Mouse (Mus musculus) limb, embryonic 15.5 days (tissue): ENCODE measurements around the gene Tmem170b. TPM values are rescaled to one million over a fixed set of nuclear protein-coding genes. Genes with fewer than 3 reads are reported as not detected.

Source experiments
- ATAC-seq: fragments of 200-750 bp; cut with Nextera tagmentation; 2 replicates; pipeline ENCODE4 v1.8.0; 2017; ENCODE audit warnings: low read depth, moderate TSS enrichment; ENCODE audit not compliant: insufficient number of reproducible peaks, low FRiP score, low TSS enrichment
- H3K27ac ChIP-seq: fragments of 300-500 bp; sonication (generic); 2 replicates; pipeline ENCODE4 v1.5.1; 2015; ENCODE audit warnings: moderate library complexity, mild to moderate bottlenecking, inconsistent platforms
- H3K27me3 ChIP-seq: fragments of 300-500 bp; sonication (generic); 2 replicates; pipeline ENCODE4 v1.6.1; 2015; ENCODE audit warnings: inconsistent platforms
- H3K36me3 ChIP-seq: fragments of 300-500 bp; sonication (generic); 2 replicates; pipeline ENCODE4 v1.6.1; 2015; ENCODE audit warnings: inconsistent platforms
- H3K4me1 ChIP-seq: fragments of 300-500 bp; sonication (generic); 2 replicates; pipeline ENCODE4 v1.6.1; 2015; ENCODE audit warnings: inconsistent platforms
- H3K4me2 ChIP-seq: fragments of 300-500 bp; sonication (generic); 2 replicates; pipeline ENCODE4 v1.6.1; 2015; ENCODE audit warnings: mild to moderate bottlenecking, inconsistent platforms
- H3K4me3 ChIP-seq: fragments of 300-500 bp; sonication (generic); 2 replicates; pipeline ENCODE4 v1.5.1; 2015; ENCODE audit warnings: mild to moderate bottlenecking, inconsistent platforms
- H3K9ac ChIP-seq: fragments of 300-500 bp; sonication (generic); 2 replicates; pipeline ENCODE4 v1.6.1; 2015; ENCODE audit warnings: inconsistent platforms
- H3K9me3 ChIP-seq: fragments of 300-500 bp; sonication (generic); 2 replicates; pipeline ENCODE4 v1.6.1; 2016; ENCODE audit warnings: inconsistent platforms
- WGBS: fragments of 180-500 bp; shearing (Covaris S2); methylation state at CpG from one replicate; pipeline ENCODE4 v1.1.7; 2015; 5-methylcytosine and 5-hydroxymethylcytosine counted together
- polyA plus RNA-seq: library from polyadenylated mRNA; unstranded; fragments of >200 nt; fragmentation: Nextera tagmentation; extraction: Ambion mirVana; gene quantifications from 2 replicates; pipeline ENCODE4 v1.2.1, GENCODE M21; 2015

The Tmem170b gene
- polyA plus RNA-seq, 1 experiment from 2014 or later, result 12.1 TPM

DNA sequence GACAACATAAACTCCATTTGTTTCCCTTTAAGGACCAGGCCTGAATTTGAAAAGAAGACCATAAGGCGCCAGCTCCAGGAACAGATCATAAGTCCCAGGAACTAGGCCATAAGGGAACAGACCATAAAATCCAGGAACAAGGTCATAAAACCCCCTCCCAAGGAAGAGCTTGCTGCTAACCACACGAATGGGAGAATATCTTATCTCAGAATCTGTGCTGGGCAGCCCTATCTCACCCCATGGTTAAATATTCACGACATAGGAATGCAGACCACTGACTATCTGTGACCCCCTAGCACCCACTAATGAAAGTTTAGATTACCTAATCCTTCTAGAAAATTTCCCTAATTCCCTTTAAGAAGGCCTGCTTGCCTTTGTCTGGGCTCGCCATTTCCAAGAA, 20.8 kb upstream of the Tmem170b start:
- H3K36me3 ChIP-seq, result no peaks in the 10 kb centered on the region
- no peak overlapping the region for H3K27ac ChIP-seq
- no peaks in the 10 kb centered on the region for H3K27me3 ChIP-seq
- no peak overlapping the region for H3K9ac ChIP-seq
- H3K4me1 ChIP-seq, result no peaks in the 10 kb centered on the region
- WGBS, result 68% methylated on average over 4 of the region's 4 CpGs
- no peaks in the 10 kb centered on the region for H3K9me3 ChIP-seq
- no peak for ATAC-seq
- H3K4me3 ChIP-seq, result no peak overlapping the region
- no peak overlapping the region for H3K4me2 ChIP-seq

DNA sequence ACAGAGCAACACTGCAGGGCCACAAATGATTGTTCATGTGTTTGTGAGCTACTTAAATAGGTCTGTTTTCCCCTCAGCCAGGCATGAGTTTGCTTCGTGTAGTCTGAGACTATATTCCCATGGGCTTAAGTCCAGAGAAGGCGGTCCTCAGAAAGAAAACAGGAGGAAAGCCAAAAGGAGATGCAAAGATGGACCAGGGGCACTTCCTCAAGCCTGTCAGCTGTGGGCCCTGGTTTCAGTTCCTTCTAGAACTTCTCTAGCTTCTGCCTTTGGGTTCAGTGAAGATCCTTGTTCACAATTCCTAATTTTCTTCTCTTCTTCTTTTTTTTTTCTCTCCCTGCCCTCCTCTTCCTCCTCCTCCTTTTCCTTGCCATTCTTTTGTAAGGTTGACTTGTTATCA, 9.0 kb upstream of the Tmem170b start:
- no peak for ATAC-seq
- no peaks in the 10 kb centered on the region for H3K4me1 ChIP-seq

DNA sequence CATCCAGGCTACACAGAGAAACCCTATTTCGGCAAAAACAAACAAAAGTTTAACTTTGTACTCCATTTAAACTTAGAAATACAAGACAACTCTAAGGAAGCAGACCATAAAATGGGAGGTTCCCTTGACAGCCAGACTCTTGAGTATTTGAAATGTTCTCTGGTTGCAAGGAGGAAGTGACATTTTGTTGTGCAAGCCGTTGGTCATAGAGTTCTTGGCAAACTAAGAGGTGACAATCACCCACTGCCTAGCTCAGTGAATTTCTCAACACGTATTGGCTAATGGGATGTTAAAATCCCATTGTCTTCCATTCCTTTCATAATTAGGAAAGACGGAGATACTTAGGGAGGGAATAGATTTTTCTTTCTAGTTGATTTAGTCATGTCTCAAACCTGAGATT, 5.7 kb upstream of the Tmem170b start:
- 74% methylated on average over 4 of the region's 4 CpGs for WGBS
- no peak overlapping the region for H3K9ac ChIP-seq
- no peaks in the 10 kb centered on the region for H3K4me1 ChIP-seq
- no peak overlapping the region for H3K27ac ChIP-seq
- ATAC-seq, result no peak
- no peaks in the 10 kb centered on the region for H3K9me3 ChIP-seq
- no peak overlapping the region for H3K4me2 ChIP-seq
- H3K27me3 ChIP-seq, result no peaks in the 10 kb centered on the region
- no peak overlapping the region for H3K4me3 ChIP-seq
- H3K36me3 ChIP-seq, result no peaks in the 10 kb centered on the region

More for the DNA sequence above, 9.0 kb upstream of the Tmem170b start:
- H3K4me3 ChIP-seq, result no peak overlapping the region
- H3K4me2 ChIP-seq, result no peak overlapping the region
- H3K9me3 ChIP-seq, result no peaks in the 10 kb centered on the region
- H3K27ac ChIP-seq, result no peak overlapping the region
- H3K27me3 ChIP-seq, result no peaks in the 10 kb centered on the region
- no peaks in the 10 kb centered on the region for H3K36me3 ChIP-seq
- no peak overlapping the region for H3K9ac ChIP-seq
- 63% methylated on average over 2 of the region's 2 CpGs for WGBS

DNA sequence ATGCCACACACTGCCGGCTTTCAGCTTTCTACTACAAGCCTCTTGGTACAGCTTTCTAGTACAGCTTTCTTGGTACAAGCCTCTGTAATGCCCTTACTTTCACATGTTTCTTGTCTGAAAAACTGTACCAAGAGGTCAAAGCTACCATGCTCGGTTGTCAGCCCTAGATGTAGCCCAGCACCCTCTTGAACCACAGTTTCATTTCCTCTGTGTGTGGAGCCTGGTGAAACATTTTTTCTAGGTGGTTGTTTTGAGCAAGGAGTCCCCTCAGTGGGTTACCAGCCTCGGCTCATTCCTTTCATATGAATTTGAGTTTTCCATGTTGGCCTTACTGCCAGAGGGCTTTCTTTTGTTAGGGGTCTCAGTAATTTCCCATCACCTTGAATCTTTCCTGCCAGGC, 4.7 kb upstream of the Tmem170b start:
- WGBS, result 79% methylated on average over 3 of the region's 3 CpGs
- H3K27ac ChIP-seq, result no peak overlapping the region
- no peaks in the 10 kb centered on the region for H3K4me1 ChIP-seq
- no peak overlapping the region for H3K4me2 ChIP-seq
- no peaks in the 10 kb centered on the region for H3K9me3 ChIP-seq
- ATAC-seq, result no peak
- no peaks in the 10 kb centered on the region for H3K36me3 ChIP-seq
- no peak overlapping the region for H3K4me3 ChIP-seq
- H3K27me3 ChIP-seq, result no peaks in the 10 kb centered on the region
- H3K9ac ChIP-seq, result no peak overlapping the region

DNA sequence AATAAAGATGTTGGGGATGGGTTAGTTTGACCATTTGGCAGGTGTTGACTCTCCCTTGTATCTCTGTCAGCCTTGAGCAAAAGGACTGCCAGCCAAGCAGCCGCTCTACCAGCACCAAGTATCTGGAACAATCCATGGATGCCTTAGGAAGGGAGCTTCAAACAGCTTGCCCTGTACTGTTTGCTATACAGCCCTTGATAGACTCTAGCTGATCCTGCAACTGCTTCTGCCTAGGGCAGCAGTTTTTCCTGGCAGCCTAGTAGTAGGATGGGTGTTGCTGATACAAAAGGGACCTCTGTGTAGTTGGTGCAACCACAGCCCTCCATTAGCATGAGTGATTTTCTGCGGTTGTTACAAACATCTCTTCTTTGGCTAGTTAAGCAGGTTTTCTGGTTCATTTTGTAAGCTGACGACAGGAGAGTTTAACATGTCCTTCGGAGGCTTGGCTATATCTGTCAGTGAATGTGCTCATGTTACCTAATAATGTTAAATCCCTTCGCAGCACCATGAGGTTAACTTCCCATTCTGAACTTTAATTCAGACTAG, 1.7 kb upstream of the Tmem170b start:
- Histone ChIP-seq H3K9ac (no peak overlapping the region), H3K4me2 (no peak overlapping the region), H3K4me3 (no peak overlapping the region), H3K36me3 (no peaks in the 10 kb centered on the region), H3K4me1 (0 out of 2 replicates have a peak, but pooled peaks cover 8% of the 10 kb centered on the region), H3K9me3 (no peaks in the 10 kb centered on the region), H3K27me3 (no peaks in the 10 kb centered on the region), H3K27ac (no peak overlapping the region)
- 65% methylated on average over 5 of the region's 5 CpGs for whole genome bisulfite sequencing
- no peak for ATAC-seq

DNA sequence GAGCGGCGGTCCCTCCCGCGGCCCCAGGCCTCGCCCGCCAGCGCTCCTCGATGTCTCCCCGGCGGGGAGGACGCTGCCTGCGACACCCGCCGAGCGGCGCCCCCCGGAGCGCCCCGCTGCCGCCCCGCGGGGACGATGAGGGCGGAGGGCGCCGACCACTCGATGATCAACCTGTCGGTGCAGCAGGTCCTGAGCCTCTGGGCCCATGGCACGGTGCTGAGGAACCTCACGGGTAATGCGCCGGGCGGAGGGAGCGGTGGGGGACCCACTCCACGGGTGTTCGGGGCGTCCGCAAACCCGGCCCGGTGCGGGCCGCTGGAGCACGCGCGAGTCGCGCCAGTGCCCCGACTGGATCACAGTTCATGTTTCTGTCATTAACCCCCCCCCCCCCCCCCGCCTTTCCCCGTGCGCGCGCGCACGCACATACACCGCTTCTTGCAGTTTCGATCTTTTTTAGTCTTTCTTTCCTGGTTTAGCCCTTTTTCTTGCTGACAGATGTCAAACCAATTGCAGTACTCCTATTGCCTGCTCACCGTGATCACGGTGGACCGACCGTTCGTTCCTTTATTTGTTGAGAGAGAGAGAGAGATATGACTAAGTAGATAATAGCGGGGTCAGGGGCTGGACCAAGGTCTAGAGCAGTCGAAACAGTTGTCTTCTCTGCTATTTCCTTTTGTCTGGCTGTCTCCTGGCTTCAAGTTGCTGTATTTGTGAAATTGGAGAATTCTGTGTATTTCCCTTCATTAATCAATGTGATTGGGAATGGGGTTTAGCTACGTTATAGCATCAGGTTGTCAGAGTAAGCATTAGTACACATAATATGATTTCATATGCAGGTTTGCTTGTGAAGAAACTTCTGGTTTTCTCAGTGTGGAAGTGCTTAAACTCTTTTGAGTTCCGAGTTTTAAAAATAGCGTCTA, 634 bp downstream of the Tmem170b start:
- no peak for ATAC-seq
- Histone ChIP-seq H3K27ac (peak overlapping the region; percentile 81), H3K4me3 (peak overlapping the region; percentile 88), H3K4me1 (0 out of 2 replicates have a peak, but pooled peaks cover 8% of the 10 kb centered on the region), H3K4me2 (peak overlapping the region; percentile 58), H3K27me3 (no peaks in the 10 kb centered on the region), H3K9ac (peak overlapping the region; percentile 75), H3K36me3 (no peaks in the 10 kb centered on the region), H3K9me3 (no peaks in the 10 kb centered on the region)
- 2% methylated on average over 64 of the region's 67 CpGs for WGBS

DNA sequence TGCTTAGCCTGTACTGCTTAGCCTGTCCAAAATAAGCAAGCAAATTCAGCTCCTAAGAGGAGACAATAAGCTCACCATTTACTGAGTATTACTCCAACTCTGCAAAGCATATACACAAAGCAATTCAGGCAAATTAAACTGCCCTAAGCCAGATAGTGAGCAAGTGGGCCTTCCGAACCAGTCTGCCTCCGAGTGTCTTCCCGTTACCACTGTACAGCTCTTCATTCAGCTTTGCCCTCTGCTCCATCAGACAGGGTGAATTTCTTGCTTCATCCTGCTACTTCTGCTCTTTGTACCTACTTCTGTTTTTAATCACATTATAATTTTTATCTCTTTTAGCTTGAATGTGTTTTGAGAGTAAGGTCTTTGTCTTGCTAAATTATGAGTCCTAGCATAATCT, 1.9 kb downstream of the Tmem170b start:
- no peak for ATAC-seq
- 0 out of 2 replicates have a peak, but pooled peaks cover 8% of the 10 kb centered on the region for H3K4me1 ChIP-seq
- H3K27ac ChIP-seq, result no peak overlapping the region
- H3K9me3 ChIP-seq, result no peaks in the 10 kb centered on the region
- H3K4me3 ChIP-seq, result no peak overlapping the region
- H3K9ac ChIP-seq, result no peak overlapping the region
- 77% methylated on average over 3 of the region's 3 CpGs for WGBS
- no peaks in the 10 kb centered on the region for H3K27me3 ChIP-seq
- 0 out of 2 replicates have a peak overlapping the region, but pooled peaks have one; percentile 10 for H3K4me2 ChIP-seq
- H3K36me3 ChIP-seq, result no peaks in the 10 kb centered on the region

DNA sequence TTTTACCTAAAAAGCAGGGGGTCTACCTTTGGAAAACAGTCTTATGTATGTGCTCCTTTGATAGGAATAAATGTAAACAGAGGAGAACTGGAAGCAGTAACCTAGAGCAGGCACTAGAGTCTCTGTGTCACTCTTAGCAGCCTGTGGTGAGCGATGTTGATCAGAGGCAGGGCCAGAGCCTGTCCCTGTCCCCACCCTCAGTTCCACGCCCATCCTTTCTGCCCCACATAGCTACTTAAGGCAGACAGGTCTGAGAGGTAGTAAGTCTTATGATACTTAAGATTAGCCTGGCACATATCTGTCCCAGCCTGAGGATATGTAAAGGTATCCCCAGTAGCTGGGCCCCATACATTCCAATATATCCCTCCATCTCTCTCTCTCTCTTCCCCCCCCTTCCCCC, 2.9 kb downstream of the Tmem170b start:
- H3K9ac ChIP-seq, result no peak overlapping the region
- no peak overlapping the region for H3K4me2 ChIP-seq
- 58% methylated on average over 2 of the region's 2 CpGs for WGBS
- ATAC-seq, result no peak
- no peaks in the 10 kb centered on the region for H3K27me3 ChIP-seq
- no peak overlapping the region for H3K4me3 ChIP-seq
- H3K4me1 ChIP-seq, result 0 out of 2 replicates have a peak, but pooled peaks cover 8% of the 10 kb centered on the region
- no peaks in the 10 kb centered on the region for H3K9me3 ChIP-seq
- no peaks in the 10 kb centered on the region for H3K36me3 ChIP-seq
- H3K27ac ChIP-seq, result no peak overlapping the region

DNA sequence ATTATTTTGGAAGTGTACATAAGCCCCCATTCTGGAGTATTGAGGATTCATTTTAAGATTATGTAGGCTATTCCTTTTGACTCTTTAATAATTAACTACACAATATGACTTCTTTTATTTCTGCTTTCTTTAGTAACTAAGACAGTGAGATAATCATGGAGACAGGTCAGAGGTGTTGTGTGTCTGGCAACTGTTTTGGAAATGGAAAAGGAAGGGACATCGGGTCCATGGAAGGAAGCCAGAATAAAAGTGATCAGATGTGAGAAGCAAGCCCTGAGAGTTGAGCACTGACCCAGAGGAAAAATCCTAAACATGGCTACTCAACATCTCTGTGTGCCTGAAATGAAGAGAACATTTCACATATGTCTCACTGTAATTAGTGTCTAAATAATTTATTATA, 5.3 kb downstream of the Tmem170b start:
- H3K27me3 ChIP-seq, result no peaks in the 10 kb centered on the region
- ATAC-seq, result no peak

DNA sequence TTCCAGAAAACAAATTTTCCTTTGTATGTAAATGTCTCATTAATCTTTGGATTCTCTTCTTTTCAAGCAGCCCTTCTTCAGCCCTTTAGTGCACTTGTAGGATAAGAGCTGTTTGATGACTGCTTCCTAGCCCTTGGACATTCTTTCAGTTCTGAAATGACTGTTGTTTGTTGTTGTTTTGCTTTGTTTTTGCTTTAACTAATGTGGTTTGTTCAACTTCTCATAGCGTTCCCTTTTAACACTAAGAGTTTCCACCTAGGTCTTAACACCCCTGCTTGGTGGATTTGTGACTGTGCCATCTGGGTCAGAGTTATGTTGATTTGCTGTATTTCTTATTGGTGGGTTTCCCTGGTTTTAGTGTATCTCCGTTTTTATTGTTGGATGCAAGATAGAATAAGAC, 8.8 kb downstream of the Tmem170b start:
- WGBS, result 87% methylated on average over 2 of the region's 2 CpGs
- Histone ChIP-seq H3K9me3 (no peaks in the 10 kb centered on the region), H3K27ac (no peak overlapping the region), H3K27me3 (no peaks in the 10 kb centered on the region), H3K4me2 (no peak overlapping the region), H3K4me1 (0 out of 2 replicates have a peak, but pooled peaks cover 4% of the 10 kb centered on the region), H3K4me3 (no peak overlapping the region), H3K9ac (no peak overlapping the region), H3K36me3 (no peaks in the 10 kb centered on the region)
- ATAC-seq, result no peak

More for the DNA sequence above, 5.3 kb downstream of the Tmem170b start:
- H3K4me2 ChIP-seq, result no peak overlapping the region
- no peaks in the 10 kb centered on the region for H3K9me3 ChIP-seq
- no peak overlapping the region for H3K9ac ChIP-seq
- no peaks in the 10 kb centered on the region for H3K36me3 ChIP-seq
- WGBS, result 93% methylated on average over 1 of the region's 1 CpGs
- no peak overlapping the region for H3K4me3 ChIP-seq
- no peak overlapping the region for H3K27ac ChIP-seq
- H3K4me1 ChIP-seq, result 0 out of 2 replicates have a peak, but pooled peaks cover 8% of the 10 kb centered on the region

DNA sequence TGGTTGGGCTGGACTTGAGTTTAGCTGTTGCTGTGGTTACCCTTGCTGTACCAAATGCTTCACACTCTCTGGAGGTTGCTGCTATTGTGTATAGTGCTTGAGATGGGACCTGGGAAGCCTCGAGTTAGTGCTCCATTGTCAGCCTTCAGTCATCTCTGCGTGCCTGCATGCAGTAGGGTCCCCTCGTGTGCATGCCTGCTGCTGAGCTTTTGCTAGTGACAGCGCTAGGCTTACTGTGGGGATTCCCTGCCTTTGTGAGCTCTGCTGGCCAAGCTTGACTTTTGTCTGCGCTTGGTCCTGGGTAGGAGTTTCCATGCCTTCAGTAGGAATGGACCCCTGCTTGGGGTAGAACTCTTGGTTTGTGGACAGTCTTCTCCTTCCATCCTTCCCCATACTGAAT, 9.3 kb downstream of the Tmem170b start:
- no peak overlapping the region for H3K4me2 ChIP-seq
- 63% methylated on average over 5 of the region's 5 CpGs for WGBS

DNA sequence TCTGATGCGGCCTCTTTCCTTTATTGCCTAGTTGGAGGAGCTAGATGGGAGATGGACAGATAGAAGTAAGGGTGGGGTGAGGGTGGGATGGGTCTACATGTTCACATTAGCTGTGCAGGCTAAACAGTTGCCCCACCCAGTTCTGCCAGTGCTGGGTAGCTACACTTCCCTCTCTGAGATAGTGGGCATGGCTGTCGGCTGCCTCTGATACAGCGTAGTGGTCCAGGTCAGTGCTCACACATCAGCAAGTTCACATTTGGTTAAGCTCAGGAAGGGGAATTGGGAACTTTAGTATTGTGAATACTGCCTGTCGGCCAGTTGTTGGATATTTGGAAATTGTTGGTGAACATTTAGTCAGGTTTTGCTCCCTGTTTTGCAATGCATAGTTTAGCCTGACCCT, 13.8 kb downstream of the Tmem170b start:
- no peaks in the 10 kb centered on the region for H3K9me3 ChIP-seq
- H3K4me2 ChIP-seq, result no peak overlapping the region
- H3K9ac ChIP-seq, result no peak overlapping the region
- no peaks in the 10 kb centered on the region for H3K36me3 ChIP-seq
- 88% methylated on average over 4 of the region's 4 CpGs for WGBS
- no peaks in the 10 kb centered on the region for H3K27me3 ChIP-seq
- H3K27ac ChIP-seq, result no peak overlapping the region
- H3K4me1 ChIP-seq, result 0 out of 2 replicates have a peak, but pooled peaks cover 4% of the 10 kb centered on the region
- no peak overlapping the region for H3K4me3 ChIP-seq
- no peak for ATAC-seq

More for the DNA sequence above, 9.3 kb downstream of the Tmem170b start:
- H3K4me1 ChIP-seq, result 0 out of 2 replicates have a peak, but pooled peaks cover 4% of the 10 kb centered on the region
- H3K9me3 ChIP-seq, result no peaks in the 10 kb centered on the region
- ATAC-seq, result no peak
- H3K4me3 ChIP-seq, result no peak overlapping the region
- no peak overlapping the region for H3K27ac ChIP-seq
- H3K9ac ChIP-seq, result no peak overlapping the region
- no peaks in the 10 kb centered on the region for H3K36me3 ChIP-seq
- H3K27me3 ChIP-seq, result no peaks in the 10 kb centered on the region
